Mouse (Mus musculus) brain, embryonic 14.5 days (tissue): ENCODE data around the gene Jaml.

ENCODE experiments used
- CTCF ChIP-seq: fragments of 200-500 bp; IDR thresholded peaks from 2 replicates; pipeline ENCODE4 v1.5.1; 2012; ENCODE audit warnings: inconsistent platforms, mild to moderate bottlenecking, moderate library complexity, borderline replicate concordance; ENCODE audit not compliant: insufficient read depth, insufficient read length; ENCODE audit errors: extremely low read depth
- POLR2A ChIP-seq: fragments of 200-500 bp; IDR thresholded peaks from 2 replicates; pipeline ENCODE4 v1.6.1; 2012; ENCODE audit warnings: mild to moderate bottlenecking, inconsistent platforms, borderline replicate concordance; ENCODE audit not compliant: poor library complexity, insufficient read depth, insufficient read length, severe bottlenecking; ENCODE audit errors: extremely low read depth

DNA sequence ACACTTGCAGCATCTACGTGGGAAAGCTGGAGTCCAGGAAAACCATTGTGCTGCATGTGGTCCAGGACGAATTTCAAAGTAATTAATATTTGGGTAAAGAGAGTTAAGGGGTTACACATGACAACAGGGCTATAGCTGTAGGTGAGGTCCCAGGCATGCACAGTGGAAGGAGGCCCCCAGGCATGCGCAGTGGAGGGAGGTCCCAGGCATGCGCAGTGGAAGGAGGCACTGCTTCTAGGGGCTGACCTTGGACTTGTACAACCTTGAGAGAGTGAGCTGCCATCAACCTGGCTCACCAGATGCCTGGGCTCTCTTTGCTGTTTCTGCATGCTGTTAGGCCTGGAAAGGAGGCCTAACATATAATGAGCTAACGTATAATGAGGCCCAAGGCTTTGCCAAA is 18.9 kb downstream of the Jaml start:
- no peak for TF ChIP-seq POLR2A
- TF ChIP-seq CTCF = no peak
